Mouse (Mus musculus) hindbrain, embryonic 12.5 days (tissue): ENCODE data around the gene Plin3. TPM values are rescaled to one million over a fixed set of nuclear protein-coding genes. Genes with fewer than 3 reads are reported as not detected.
A peak's percentile ranks its signal among the peaks of the same experiment; 100 is the strongest.

Experiments
- ATAC-seq: fragments of 200-750 bp; cut with Nextera tagmentation; 2 replicates; pipeline ENCODE4 v1.8.0; 2017; ENCODE audit warnings: moderate TSS enrichment; ENCODE audit not compliant: low FRiP score
- H3K27ac ChIP-seq: fragments of 300-500 bp; sonication (generic); 2 replicates; pipeline ENCODE4 v1.5.1; 2016; ENCODE audit warnings: mild to moderate bottlenecking
- H3K27me3 ChIP-seq: fragments of 300-500 bp; sonication (generic); 2 replicates; pipeline ENCODE4 v1.6.1; 2016; ENCODE audit warnings: mild to moderate bottlenecking
- H3K36me3 ChIP-seq: fragments of 300-500 bp; sonication (generic); 2 replicates; pipeline ENCODE4 v1.6.1; 2016; ENCODE audit warnings: mild to moderate bottlenecking
- H3K4me1 ChIP-seq: fragments of 300-500 bp; sonication (generic); 2 replicates; pipeline ENCODE4 v1.6.1; 2016
- H3K4me2 ChIP-seq: fragments of 300-500 bp; sonication (generic); replicated peaks from 2 replicates; pipeline ENCODE4 v1.6.1; 2016; ENCODE audit warnings: mild to moderate bottlenecking
- H3K4me3 ChIP-seq: fragments of 300-500 bp; sonication (generic); 2 replicates; pipeline ENCODE4 v1.5.1; 2016; ENCODE audit warnings: mild to moderate bottlenecking
- H3K9ac ChIP-seq: fragments of 300-500 bp; sonication (generic); 2 replicates; pipeline ENCODE4 v1.6.1; 2016; ENCODE audit warnings: mild to moderate bottlenecking, moderate library complexity
- H3K9me3 ChIP-seq: fragments of 300-500 bp; sonication (generic); replicated peaks from 2 replicates; pipeline ENCODE4 v1.6.1; 2016; ENCODE audit warnings: mild to moderate bottlenecking
- WGBS: fragments of 180-500 bp; shearing (Covaris S2); methylation state at CpG from one replicate; pipeline ENCODE4 v1.1.7; 2016; 5-methylcytosine and 5-hydroxymethylcytosine counted together
- polyA plus RNA-seq: library from polyadenylated mRNA; unstranded; fragments of >200 nt; fragmentation: Nextera tagmentation; extraction: Ambion mirVana; gene quantifications from 2 replicates; pipeline ENCODE4 v1.2.1, GENCODE M21; 2016

Plin3 gene
- polyA plus RNA-seq, 1 experiment from 2014 or later = 37.2 TPM

GRCm38 (mm10) chr17:56309191-56309945 lies 16.7 kb upstream of the Plin3 start:
- no peak for ATAC-seq
- no peaks in the 10 kb centered on the region for H3K9me3 ChIP-seq
- WGBS = 92% methylated on average over 15 of the region's 15 CpGs
- H3K4me3 ChIP-seq = no peak overlapping the region
- H3K4me2 ChIP-seq = no peak overlapping the region
- no peaks in the 10 kb centered on the region for H3K27me3 ChIP-seq
- H3K4me1 ChIP-seq = peaks cover 25% of the 10 kb centered on the region
- H3K27ac ChIP-seq = no peak overlapping the region
- peaks cover 56% of the 10 kb centered on the region for H3K36me3 ChIP-seq
- H3K9ac ChIP-seq = no peak overlapping the region

GRCm38 (mm10) chr17:56308088-56308487 lies 15.4 kb upstream of the Plin3 start:
- H3K27me3 ChIP-seq = no peaks in the 10 kb centered on the region
- ATAC-seq = no peak
- H3K36me3 ChIP-seq = peaks cover 46% of the 10 kb centered on the region
- WGBS = 89% methylated on average over 6 of the region's 6 CpGs
- H3K4me1 ChIP-seq = peaks cover 33% of the 10 kb centered on the region
- H3K9me3 ChIP-seq = no peaks in the 10 kb centered on the region
- H3K4me2 ChIP-seq = no peak overlapping the region
- no peak overlapping the region for H3K9ac ChIP-seq
- H3K4me3 ChIP-seq = no peak overlapping the region
- H3K27ac ChIP-seq = no peak overlapping the region

- H3K9me3 ChIP-seq = no peaks in the 10 kb centered on the region
- no peak for ATAC-seq
- peak overlapping the region; percentile 13; the same call in 1 of the 2 replicates for H3K9ac ChIP-seq
- peaks cover 25% of the 10 kb centered on the region for H3K36me3 ChIP-seq
- H3K4me2 ChIP-seq = peak overlapping the region; percentile 94
- WGBS = 70% methylated on average over 8 of the region's 8 CpGs
- peak overlapping the region; percentile 79; the same call in 1 of the 2 replicates for H3K4me3 ChIP-seq
- H3K27me3 ChIP-seq = no peaks in the 10 kb centered on the region
- no peak overlapping the region for H3K27ac ChIP-seq
- peaks cover 38% of the 10 kb centered on the region for H3K4me1 ChIP-seq
Observed at GRCm38 (mm10) chr17:56305826-56306225, 13.2 kb upstream of the Plin3 start.

- Histone ChIP-seq H3K27ac (no peak overlapping the region), H3K27me3 (no peaks in the 10 kb centered on the region), H3K9me3 (no peaks in the 10 kb centered on the region), H3K9ac (peak overlapping the region; percentile 82), H3K4me2 (peak overlapping the region; percentile 94), H3K4me1 (peaks cover 38% of the 10 kb centered on the region), H3K4me3 (peak overlapping the region; percentile 79), H3K36me3 (peaks cover 22% of the 10 kb centered on the region)
- WGBS = 37% methylated on average over 9 of the region's 9 CpGs
- no peak for ATAC-seq
Observed at GRCm38 (mm10) chr17:56305156-56305555, 12.5 kb upstream of the Plin3 start.

- Histone ChIP-seq H3K9ac (peak overlapping the region; percentile 82), H3K36me3 (peaks cover 17% of the 10 kb centered on the region), H3K4me1 (peaks cover 38% of the 10 kb centered on the region), H3K9me3 (no peaks in the 10 kb centered on the region), H3K4me3 (peak overlapping the region; percentile 79), H3K4me2 (peak overlapping the region; percentile 94), H3K27ac (no peak overlapping the region), H3K27me3 (no peaks in the 10 kb centered on the region)
- peak; percentile 18; the same call in 1 of the 2 replicates for ATAC-seq
- WGBS = 17% methylated on average over 11 of the region's 11 CpGs
Observed at GRCm38 (mm10) chr17:56304718-56305117, 12.0 kb upstream of the Plin3 start.

GRCm38 (mm10) chr17:56303847-56304586 lies 11.3 kb upstream of the Plin3 start:
- H3K36me3 ChIP-seq = peaks cover 12% of the 10 kb centered on the region
- H3K27me3 ChIP-seq = no peaks in the 10 kb centered on the region
- ATAC-seq = peak; percentile 94
- H3K4me1 ChIP-seq = peaks cover 38% of the 10 kb centered on the region
- peak overlapping the region; percentile 79 for H3K4me3 ChIP-seq
- peak overlapping the region; percentile 94 for H3K4me2 ChIP-seq
- no peaks in the 10 kb centered on the region for H3K9me3 ChIP-seq
- H3K27ac ChIP-seq = peak overlapping the region; percentile 75
- under 1% methylated on average over 68 of the region's 68 CpGs for WGBS
- H3K9ac ChIP-seq = peak overlapping the region; percentile 82

GRCm38 (mm10) chr17:56303160-56303846 lies 10.6 kb upstream of the Plin3 start, which contains the start of gene Uhrf1:
TSS of gene Uhrf1 (plus strand) at chr17:56303321.
- Histone ChIP-seq H3K27ac (peak within 1 kb of the TSS; percentile 75), H3K27me3 (no peaks in the 10 kb centered on the region), H3K36me3 (peaks cover 7% of the 10 kb centered on the region), H3K9ac (peak within 1 kb of the TSS; percentile 82), H3K4me1 (peaks cover 38% of the 10 kb centered on the region), H3K9me3 (no peaks in the 10 kb centered on the region), H3K4me2 (peak within 1 kb of the TSS; percentile 94), H3K4me3 (peak within 1 kb of the TSS; percentile 79)
- WGBS = under 1% methylated on average over 43 of the region's 43 CpGs
- ATAC-seq = peak; percentile 50

- no peak overlapping the region for H3K4me3 ChIP-seq
- no peaks in the 10 kb centered on the region for H3K9me3 ChIP-seq
- WGBS = 23% methylated on average over 13 of the region's 13 CpGs
- ATAC-seq = peak; percentile 18
- peaks cover 35% of the 10 kb centered on the region for H3K4me1 ChIP-seq
- H3K9ac ChIP-seq = 0 out of 2 replicates have a peak overlapping the region, but pooled peaks have one; percentile 23
- H3K27me3 ChIP-seq = no peaks in the 10 kb centered on the region
- peak overlapping the region; percentile 94 for H3K4me2 ChIP-seq
- no peak overlapping the region for H3K27ac ChIP-seq
- H3K36me3 ChIP-seq = peaks cover 7% of the 10 kb centered on the region; the same call in 1 of the 2 replicates
Observed at GRCm38 (mm10) chr17:56302363-56302996, 9.8 kb upstream of the Plin3 start.

- H3K9me3 ChIP-seq = no peaks in the 10 kb centered on the region
- H3K4me3 ChIP-seq = no peak within 1 kb of the TSS
- H3K36me3 ChIP-seq = no peaks in the 10 kb centered on the region
- peaks cover 21% of the 10 kb centered on the region for H3K4me1 ChIP-seq
- H3K27me3 ChIP-seq = no peaks in the 10 kb centered on the region
- no peak for ATAC-seq
- no peak within 1 kb of the TSS for H3K27ac ChIP-seq
- H3K4me2 ChIP-seq = no peak within 1 kb of the TSS
- H3K9ac ChIP-seq = no peak within 1 kb of the TSS
- 93% methylated on average over 9 of the region's 9 CpGs for WGBS
Observed at GRCm38 (mm10) chr17:56300186-56300585, 7.5 kb upstream of the Plin3 start, which contains the start of gene Arrdc5. TSS of gene Arrdc5 (minus strand) at chr17:56300286.

- no peak for ATAC-seq
- Histone ChIP-seq H3K27ac (no peak overlapping the region), H3K9me3 (no peaks in the 10 kb centered on the region), H3K4me2 (no peak overlapping the region), H3K4me3 (no peak overlapping the region), H3K36me3 (no peaks in the 10 kb centered on the region), H3K4me1 (peaks cover 7% of the 10 kb centered on the region), H3K9ac (no peak overlapping the region), H3K27me3 (no peaks in the 10 kb centered on the region)
- 100% methylated on average over 1 of the region's 1 CpGs for WGBS
Observed at GRCm38 (mm10) chr17:56298238-56298637, 5.6 kb upstream of the Plin3 start.

GRCm38 (mm10) chr17:56296201-56296600 lies 3.5 kb upstream of the Plin3 start:
- Histone ChIP-seq H3K4me1 (peaks cover 9% of the 10 kb centered on the region), H3K27me3 (no peaks in the 10 kb centered on the region), H3K27ac (no peak overlapping the region), H3K36me3 (no peaks in the 10 kb centered on the region), H3K4me3 (no peak overlapping the region), H3K9ac (no peak overlapping the region), H3K4me2 (no peak overlapping the region), H3K9me3 (no peaks in the 10 kb centered on the region)
- 70% methylated on average over 1 of the region's 1 CpGs for whole genome bisulfite sequencing
- ATAC-seq = no peak
